Mouse (Mus musculus) brain, adult 2 months (tissue): ENCODE data around the gene Suox.
"Not testable (repeated sequence)": the region's sequence is repeated elsewhere in the genome, so short reads cannot be mapped to it uniquely, and the experiment has no call there.

Experiments used
- DNase-seq: peaks from one replicate; pipeline ENCODE4 v3.0.0; 2011; ENCODE audit warnings: low read depth, low spot score

Gene Suox

GRCm38 (mm10) chr10:128626311-128627310 is 47.3 kb downstream of the Suox start, which contains the start of gene Rps26:
Gene Rps26 (minus strand): TSS chr10:128626747.
- peak; percentile 100 for DNase-seq

GRCm38 (mm10) chr10:128625287-128625894 is 48.5 kb downstream of the Suox start:
- no peak for DNase-seq

DNA sequence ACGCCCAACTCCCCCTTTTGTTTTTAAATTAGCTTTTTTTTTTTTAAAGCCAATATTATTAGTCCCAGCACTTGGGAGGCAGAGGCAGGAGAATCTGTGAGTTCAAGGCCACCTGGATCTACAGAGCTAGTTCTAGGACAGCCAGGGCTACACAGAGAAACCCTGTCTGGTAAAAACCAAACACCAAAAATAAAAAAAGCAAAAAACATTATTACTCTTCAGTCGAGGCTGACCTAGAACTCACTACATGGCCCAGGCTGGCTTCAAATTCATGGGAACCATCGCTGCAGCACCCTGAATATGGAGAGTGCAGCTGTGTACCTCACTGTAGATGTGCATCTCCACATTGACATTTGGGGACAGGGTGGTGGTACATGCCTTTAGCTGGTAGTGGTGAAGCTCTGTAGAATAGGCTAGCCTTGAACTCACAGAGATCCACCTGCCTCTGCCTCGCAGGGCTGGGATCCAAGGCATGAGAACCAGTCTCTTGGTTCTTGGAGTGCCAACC is 50.7 kb downstream of the Suox start:
- DNase-seq, result not testable (repeated sequence)

- DNase-seq, result no peak
Measured at GRCm38 (mm10) chr10:128622702-128623101, 51.2 kb downstream of the Suox start.

- no peak for DNase-seq
Measured at GRCm38 (mm10) chr10:128621986-128622520, 51.8 kb downstream of the Suox start.

DNA sequence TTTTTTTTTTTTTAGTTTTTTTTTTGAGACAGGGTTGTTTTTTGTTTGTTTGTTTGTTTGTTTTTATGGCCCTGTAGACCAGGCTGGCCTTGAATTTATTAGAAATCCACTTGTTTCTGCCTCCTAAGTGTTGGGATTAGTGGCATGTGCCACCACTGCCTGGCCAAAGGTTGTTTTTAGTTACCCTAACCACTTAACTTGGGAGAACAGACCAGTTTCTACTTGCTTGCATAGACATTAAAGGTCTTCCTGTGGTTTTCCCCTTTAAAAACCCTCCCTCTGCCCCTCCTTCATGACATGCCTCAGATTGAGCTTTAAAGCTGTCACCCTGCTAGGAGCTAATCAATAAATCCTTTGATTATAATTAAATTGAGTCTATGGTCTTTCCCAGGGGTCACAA is 53.6 kb downstream of the Suox start:
- no peak for DNase-seq
